Mouse (Mus musculus): ENCODE data around the gene Ecpas.

Gene Ecpas

GRCm38 (mm10) chr4:58912629-58913335, at the start of gene Ecpas:
Gene Ecpas, minus strand, starts transcription at chr4:58912749.
- no peak for DNase-seq

DNA sequence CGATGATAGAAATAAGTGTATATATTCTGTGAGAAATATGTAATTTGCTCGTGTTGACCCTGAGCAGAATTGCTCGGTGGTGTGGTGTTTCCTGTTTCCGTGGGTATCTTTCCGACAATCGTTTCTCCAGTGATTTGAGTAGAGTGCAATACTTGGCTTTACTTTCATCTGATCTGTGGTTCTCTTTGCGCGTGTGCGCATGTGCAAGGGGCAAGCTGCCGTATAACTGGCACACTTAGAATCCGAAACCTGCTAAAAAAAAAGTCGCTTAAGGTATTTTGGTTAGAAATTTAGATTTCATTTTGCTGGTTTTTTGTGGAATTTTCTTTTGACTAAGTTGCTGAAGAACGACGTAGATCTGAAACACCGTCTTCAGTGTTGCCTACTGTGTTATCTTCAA, 49.2 kb upstream of the Ecpas start:
- no peak for DNase-seq

DNA sequence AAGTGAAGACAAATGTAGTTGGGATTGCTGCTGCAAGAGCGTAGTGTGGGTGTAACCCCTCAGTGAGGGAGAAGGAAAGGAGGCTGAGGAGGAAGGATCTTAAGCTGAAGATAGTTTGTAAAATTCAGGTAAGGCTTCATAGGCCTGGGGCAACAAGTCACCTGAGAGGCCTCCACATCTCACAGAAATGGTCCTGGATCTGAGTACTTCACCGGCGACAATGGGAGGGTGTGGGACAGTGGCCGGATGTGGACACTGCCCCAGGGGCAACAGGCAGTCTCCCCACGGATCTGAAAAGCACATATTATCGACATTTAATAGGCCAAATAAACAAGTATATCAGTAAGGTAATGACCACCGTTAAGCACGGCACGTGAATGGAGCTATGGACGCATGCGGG, 40.1 kb upstream of the Ecpas start:
- DNase-seq: no peak

- DNase-seq: no peak
These were observed 35.8 kb upstream of the Ecpas start for GRCm38 (mm10) chr4:58948391-58948790.

GRCm38 (mm10) chr4:58944695-58945094, 32.1 kb upstream of the Ecpas start:
- no peak for DNase-seq

- DNase-seq: no peak
These were observed 31.6 kb upstream of the Ecpas start for GRCm38 (mm10) chr4:58944206-58944553.

- DNase-seq: peak; percentile 89
These were observed 31.1 kb upstream of the Ecpas start, which contains the start of gene Zkscan16 for GRCm38 (mm10) chr4:58943420-58944205. Gene Zkscan16, plus strand, starts transcription at chr4:58943628.

DNA sequence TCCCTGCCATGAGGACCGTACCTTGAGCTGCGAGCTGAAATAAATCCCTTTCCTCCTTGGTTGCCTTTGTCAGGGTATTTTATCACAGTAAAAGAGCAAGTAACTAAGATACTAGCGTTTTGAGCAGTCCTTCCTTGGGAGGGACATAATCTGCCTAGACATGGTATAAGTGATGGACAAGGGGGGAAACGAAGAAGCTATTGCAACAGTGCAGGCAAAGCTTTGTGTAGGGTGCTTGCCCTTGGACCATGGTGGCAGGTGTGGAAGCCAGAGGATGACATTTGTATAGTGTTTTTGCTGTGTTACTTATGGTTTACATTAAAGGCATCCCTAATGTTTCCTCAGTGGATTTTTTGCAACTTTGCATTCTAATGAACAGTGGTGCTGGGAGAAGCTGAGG, 30.4 kb upstream of the Ecpas start:
- no peak for DNase-seq

GRCm38 (mm10) chr4:58941638-58942037, 29.1 kb upstream of the Ecpas start:
- DNase-seq: no peak

GRCm38 (mm10) chr4:58935846-58936245, 23.3 kb upstream of the Ecpas start:
- DNase-seq: no peak

- DNase-seq: peak; percentile 79
These were observed 22.4 kb upstream of the Ecpas start for GRCm38 (mm10) chr4:58934746-58935476.

DNA sequence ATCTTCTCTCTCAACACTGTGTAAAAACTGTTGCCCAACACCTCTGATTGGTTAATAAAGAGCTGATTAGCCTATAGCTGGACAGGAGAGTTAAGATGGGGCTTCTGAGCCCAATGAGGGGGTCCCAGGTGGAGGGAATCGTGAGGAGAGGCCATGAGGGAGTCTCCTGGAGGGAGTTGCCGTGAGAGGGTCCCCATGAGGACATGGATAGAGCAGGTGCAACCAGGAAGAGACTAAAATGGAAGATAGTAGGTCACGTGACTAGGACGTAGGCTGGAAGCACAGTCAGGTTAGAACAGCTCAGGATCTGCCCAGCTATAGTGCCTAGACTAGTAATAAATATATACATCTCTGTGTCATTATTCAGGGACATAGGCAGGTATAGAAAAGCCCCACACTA, 21.8 kb upstream of the Ecpas start:
- DNase-seq: no peak

DNA sequence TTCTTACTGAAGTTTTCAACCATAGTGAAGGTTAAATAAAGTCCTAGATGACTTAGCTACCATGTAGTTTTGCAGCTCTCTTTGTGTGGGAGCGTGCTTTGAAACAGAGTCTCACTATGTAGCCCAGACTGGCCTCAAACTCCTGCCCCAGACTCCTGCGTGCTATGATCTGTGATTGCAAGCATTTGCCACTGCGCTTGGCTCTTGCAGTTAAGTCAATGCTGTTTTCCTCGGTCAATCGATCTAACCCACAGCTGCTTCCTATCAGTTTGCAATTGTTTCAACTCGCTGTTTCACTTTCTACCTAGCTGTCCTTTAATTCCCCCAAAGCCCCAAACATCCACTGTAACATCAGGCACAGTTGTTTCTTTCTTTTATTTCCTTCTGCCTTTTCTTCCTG, 20.0 kb upstream of the Ecpas start:
- DNase-seq: no peak

GRCm38 (mm10) chr4:58927661-58928060, 15.1 kb upstream of the Ecpas start:
- DNase-seq: no peak

DNA sequence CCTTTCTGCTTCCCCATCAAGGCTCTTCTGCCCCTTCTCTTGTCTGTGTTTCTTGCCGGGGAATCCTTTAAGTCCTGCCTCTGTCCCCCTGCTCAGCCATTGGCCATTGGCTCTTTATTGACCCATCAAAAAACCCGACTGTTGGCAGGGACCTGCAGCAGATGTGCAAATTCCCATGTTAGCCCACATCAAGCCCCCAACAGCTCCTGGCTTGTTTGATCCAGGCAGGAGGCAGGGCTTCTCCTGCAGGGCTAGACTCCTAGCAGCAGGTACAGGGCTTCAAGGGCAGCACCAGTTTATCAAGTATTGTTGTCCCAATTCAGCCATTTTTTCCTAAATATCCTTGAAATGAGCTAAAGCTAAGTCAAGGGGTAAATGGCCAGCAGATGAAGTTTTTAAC, 13.6 kb upstream of the Ecpas start:
- DNase-seq: no peak

GRCm38 (mm10) chr4:58925664-58926063, 13.1 kb upstream of the Ecpas start:
- no peak for DNase-seq

DNA sequence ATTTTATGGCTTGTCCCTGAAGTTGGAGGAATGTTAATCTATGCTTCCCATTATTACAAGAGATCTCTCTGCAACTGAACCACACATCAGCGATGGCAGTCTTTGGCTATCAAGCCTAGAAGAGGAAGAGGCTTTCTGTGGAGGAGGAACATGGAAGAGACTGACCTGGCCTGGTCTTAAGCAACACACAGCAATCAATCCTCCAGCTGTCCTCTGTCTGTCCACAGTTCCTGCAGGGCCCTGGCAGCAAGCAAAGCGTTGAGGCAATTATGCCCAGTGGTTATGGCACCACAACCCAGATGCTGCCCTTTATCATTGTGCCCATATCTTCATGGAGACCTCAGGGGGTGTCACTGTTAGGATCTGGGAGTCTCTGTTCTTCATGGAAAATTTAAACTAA, 11.4 kb upstream of the Ecpas start:
- DNase-seq: no peak

DNA sequence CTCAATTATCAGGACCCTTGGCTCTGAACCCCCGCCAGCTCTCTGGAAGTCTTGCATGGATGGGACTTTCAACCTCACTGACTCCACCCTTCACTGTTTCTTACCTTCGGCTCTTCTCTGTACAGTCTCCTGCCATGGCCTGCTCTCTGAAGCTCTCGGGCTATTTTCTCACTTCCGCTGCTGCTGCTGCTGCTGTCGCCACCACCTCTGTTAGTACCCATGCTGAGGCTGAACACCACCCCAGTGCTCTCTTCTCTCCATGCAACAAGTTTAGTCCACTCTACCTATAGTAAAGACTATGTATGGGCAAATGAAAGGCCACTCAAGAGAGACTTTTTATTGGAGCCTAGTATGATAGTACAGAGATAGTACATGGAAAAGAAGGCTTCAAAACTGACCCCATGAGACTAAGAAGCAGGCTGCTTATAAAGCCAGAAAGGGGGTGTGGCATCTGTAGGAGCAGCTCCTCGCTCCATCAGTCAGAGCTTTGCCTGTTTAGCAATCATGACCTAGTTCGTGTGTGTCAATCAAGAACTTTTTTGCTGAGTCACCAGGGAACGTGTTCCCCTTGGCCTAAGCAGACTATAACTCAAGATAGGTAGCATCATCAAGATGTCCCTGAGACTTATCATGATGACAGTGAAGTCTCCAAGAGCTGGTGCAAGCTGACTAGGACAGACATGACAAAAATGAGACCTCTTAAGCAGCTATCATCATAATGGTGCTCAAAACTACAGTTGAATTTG, 2.7 kb upstream of the Ecpas start:
- DNase-seq: no peak

- no peak for DNase-seq
These were observed 932 bp upstream of the Ecpas start for GRCm38 (mm10) chr4:58913336-58914026.

- peak; percentile 80 for DNase-seq
These were observed 519 bp downstream of the Ecpas start for GRCm38 (mm10) chr4:58911831-58912628.

DNA sequence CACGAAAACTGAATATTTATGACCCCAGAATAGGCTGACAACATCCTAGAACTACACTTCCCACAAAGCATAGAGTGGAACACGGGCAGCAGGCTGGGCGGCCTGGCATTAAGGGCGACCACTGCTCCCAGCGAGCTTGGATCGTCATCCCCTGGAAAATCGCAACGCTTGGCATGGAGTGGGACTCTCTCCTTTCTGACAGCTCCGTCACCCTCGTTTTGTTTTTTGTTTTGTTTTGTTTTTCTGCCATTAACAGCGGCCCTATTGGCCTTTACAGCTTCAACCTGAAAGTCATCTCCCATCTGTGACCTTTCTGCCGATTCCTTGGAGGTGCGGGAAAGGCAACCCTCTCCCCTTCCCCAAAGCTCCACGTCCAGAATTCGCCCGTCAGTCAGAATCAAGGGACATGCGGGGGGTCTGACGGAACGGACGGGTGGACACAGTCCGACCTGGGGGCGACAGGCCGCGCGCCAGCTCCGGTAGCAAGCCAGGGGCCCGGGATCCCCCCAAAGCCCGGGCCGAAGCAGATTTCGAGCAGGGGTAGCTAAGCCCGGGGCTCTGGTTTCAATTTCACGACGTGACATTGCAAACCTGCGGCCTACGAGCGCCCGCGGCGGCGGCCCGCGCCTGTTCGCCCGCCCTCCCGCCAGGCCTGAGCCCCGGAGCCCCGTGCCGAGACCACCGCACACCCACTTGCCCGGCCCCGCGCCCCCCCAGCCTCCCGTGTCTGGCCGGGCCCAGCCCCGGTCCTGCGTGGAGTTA, 1.3 kb downstream of the Ecpas start:
- peak; percentile 72 for DNase-seq

All from cerebellum, adult 9-11 months (tissue).